Mouse (Mus musculus) MEL (cell line): ENCODE data around the gene Fam53b. TPM values are rescaled to one million over a fixed set of nuclear protein-coding genes. Genes with fewer than 3 reads are reported as not detected.
A peak's percentile ranks its signal among the peaks of the same experiment; 100 is the strongest.

ENCODE experiments used
- DNase-seq: peaks from one replicate; pipeline ENCODE4 v3.0.0; 2011; ENCODE audit warnings: low read depth, low spot score
- H3K27ac ChIP-seq: 2 replicates; pipeline ENCODE4 v1.5.1; 2012; ENCODE audit warnings: low read depth, mild to moderate bottlenecking, control low read depth, low read length, moderate library complexity; ENCODE audit not compliant: control insufficient read depth
- H3K27me3 ChIP-seq, 2 experiments: fragments of 150-350 bp in 1 of 2; sonication (generic) in 1 of 2; 2 replicates each; pipeline ENCODE4 v1.6.1; 2012; ENCODE audit warnings: low read length in 2 of 2, mild to moderate bottlenecking in 2 of 2, improper control_type of control experiment in 1 of 2, moderate library complexity in 1 of 2; ENCODE audit not compliant: insufficient read depth in 2 of 2, control insufficient read depth in 1 of 2
- H3K36me3 ChIP-seq, 2 experiments: 2 replicates each; pipeline ENCODE4 v1.6.1; 2012 to 2014; ENCODE audit warnings: low read length in 2 of 2, improper control_type of control experiment in 1 of 2, inconsistent platforms in 1 of 2, mild to moderate bottlenecking in 1 of 2; ENCODE audit not compliant: insufficient read depth in 2 of 2, control insufficient read depth in 1 of 2
- H3K4me1 ChIP-seq, 2 experiments: fragments of 150-350 bp in 1 of 2; sonication (generic) in 1 of 2; 2 replicates each; pipeline ENCODE4 v1.6.1; 2012; ENCODE audit warnings: low read length in 2 of 2, improper control_type of control experiment in 1 of 2, mild to moderate bottlenecking in 1 of 2; ENCODE audit not compliant: insufficient read depth in 2 of 2, control insufficient read depth in 1 of 2
- H3K4me3 ChIP-seq, 2 experiments: fragments of 150-350 bp in 1 of 2; sonication (generic) in 1 of 2; 2 replicates each; pipeline ENCODE4 v1.5.1; 2012; ENCODE audit warnings: low read depth in 2 of 2, low read length in 2 of 2, mild to moderate bottlenecking in 2 of 2, moderate library complexity in 2 of 2, control low read depth in 1 of 2, improper control_type of control experiment in 1 of 2; ENCODE audit not compliant: control insufficient read depth in 1 of 2, insufficient read depth in 1 of 2
- H3K79me2 ChIP-seq: 2 replicates; pipeline ENCODE4 v1.6.1; 2012; ENCODE audit warnings: mild to moderate bottlenecking, low read length, moderate library complexity; ENCODE audit not compliant: control insufficient read depth, poor library complexity, insufficient read depth
- H3K9ac ChIP-seq: 2 replicates; pipeline ENCODE4 v1.6.1; 2012; ENCODE audit warnings: low read depth, mild to moderate bottlenecking, control low read depth, low read length, moderate library complexity; ENCODE audit not compliant: control insufficient read depth, poor library complexity, severe bottlenecking
- H3K9me3 ChIP-seq: fragments of 150-350 bp; sonication (generic); replicated peaks from 2 replicates; pipeline ENCODE4 v1.6.1; 2012; ENCODE audit warnings: mild to moderate bottlenecking, low read length, improper control_type of control experiment, moderate library complexity; ENCODE audit not compliant: insufficient read depth
- CHD1 ChIP-seq: IDR thresholded peaks from 2 replicates; pipeline ENCODE4 v1.6.1; 2012; ENCODE audit warnings: low read depth, mild to moderate bottlenecking, inconsistent platforms, low read length, improper control_type of control experiment
- E2F4 ChIP-seq: IDR thresholded peaks from 2 replicates; pipeline ENCODE4 v1.6.1; 2011; ENCODE audit warnings: low read depth, low read length, improper control_type of control experiment, borderline replicate concordance
- ETS1 ChIP-seq: IDR thresholded peaks from 2 replicates; pipeline ENCODE4 v1.6.1; 2012; ENCODE audit warnings: low read depth, mild to moderate bottlenecking, inconsistent platforms, low read length, improper control_type of control experiment, moderate library complexity
- GATA1 ChIP-seq: IDR thresholded peaks from 2 replicates; pipeline ENCODE4 v1.6.1; 2011; ENCODE audit warnings: low read depth, low read length, improper control_type of control experiment
- JUND ChIP-seq: IDR thresholded peaks from 2 replicates; pipeline ENCODE4 v1.6.1; 2011; ENCODE audit warnings: low read depth, mild to moderate bottlenecking, improper control_type of control experiment, low read length
- MAX ChIP-seq: IDR thresholded peaks from 2 replicates; pipeline ENCODE4 v1.6.1; 2011; ENCODE audit warnings: low read length, improper control_type of control experiment
- MXI1 ChIP-seq: IDR thresholded peaks from 2 replicates; pipeline ENCODE4 v1.6.1; 2011; ENCODE audit warnings: mild to moderate bottlenecking, low read depth, low read length, improper control_type of control experiment
- MYB ChIP-seq: IDR thresholded peaks from 2 replicates; pipeline ENCODE4 v1.6.1; 2011; ENCODE audit warnings: mild to moderate bottlenecking, low read depth, low read length, improper control_type of control experiment
- MYC ChIP-seq: IDR thresholded peaks from 2 replicates; pipeline ENCODE4 v1.6.1; 2011; ENCODE audit warnings: low read depth, mild to moderate bottlenecking, low read length, improper control_type of control experiment, moderate library complexity
- SIN3A ChIP-seq: IDR thresholded peaks from 2 replicates; pipeline ENCODE4 v1.6.1; 2012; ENCODE audit warnings: low read length, improper control_type of control experiment, inconsistent platforms
- TBP ChIP-seq: IDR thresholded peaks from 2 replicates; pipeline ENCODE4 v1.8.0; 2011; ENCODE audit warnings: low read depth, low read length, improper control_type of control experiment
- UBTF ChIP-seq: IDR thresholded peaks from 2 replicates; pipeline ENCODE4 v1.6.1; 2012; ENCODE audit warnings: low read depth, mild to moderate bottlenecking, inconsistent platforms, low read length, improper control_type of control experiment, moderate library complexity, borderline replicate concordance; ENCODE audit not compliant: insufficient read depth
- USF2 ChIP-seq, 2 experiments: IDR thresholded peaks; 2 replicates each; pipeline ENCODE4 v1.6.1; 2011 to 2012; ENCODE audit warnings: improper control_type of control experiment in 2 of 2, low read length in 2 of 2, borderline replicate concordance in 1 of 2, inconsistent platforms in 1 of 2, low read depth in 1 of 2, mild to moderate bottlenecking in 1 of 2; ENCODE audit not compliant: insufficient read depth in 1 of 2
- ZNF384 ChIP-seq: IDR thresholded peaks from 2 replicates; pipeline ENCODE4 v1.6.1; 2012; ENCODE audit warnings: low read depth, mild to moderate bottlenecking, inconsistent platforms, low read length, improper control_type of control experiment
- polyA plus RNA-seq, 2 experiments: library from polyadenylated mRNA; stranded (reverse) in 1 of 2; unstranded in 1 of 2; fragments of >175 nt in 1 of 2; fragments of >200 nt in 1 of 2; gene quantifications; 2 replicates each; pipeline versions ENCODE4 v1.2.1 to v1.2.4; 2012; ENCODE audit warnings: low replicate concordance in 2 of 2, low read depth in 1 of 2; ENCODE audit not compliant: insufficient read length in 2 of 2, insufficient read depth in 1 of 2, missing spikeins in 1 of 2
- total RNA-seq: library from RNA; depleted of rRNA; stranded (reverse); fragments of 300-350 nt; gene quantifications from 2 replicates; pipeline ENCODE4 v1.2.3, GENCODE M21; 2012

Gene Fam53b
- total and polyA plus RNA-seq, 3 experiments: 7.9 to 15.4 TPM; not detected in 1

DNA sequence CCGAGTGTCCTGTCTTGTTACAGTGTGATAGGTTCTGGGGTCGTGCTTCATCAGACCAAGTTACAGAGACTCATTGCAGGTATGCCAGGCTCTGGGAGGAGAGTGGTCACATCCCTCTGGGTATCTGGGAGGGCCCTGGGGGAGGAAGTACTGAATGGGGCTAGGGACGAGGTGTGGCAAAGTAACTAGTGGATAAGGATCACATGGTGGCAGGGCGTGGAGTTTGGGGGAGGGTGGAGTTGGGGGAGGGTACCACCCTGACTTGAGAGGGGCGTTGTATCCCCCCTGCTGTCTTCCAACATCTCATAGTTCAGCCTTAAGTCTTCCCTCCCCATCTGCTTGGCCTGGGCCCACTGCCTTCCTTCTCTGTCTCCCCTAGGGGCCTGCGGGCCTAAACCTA lies 134.1 kb downstream of the Fam53b start (continued):
- TF ChIP-seq USF2 (IDR thresholded peaks at IDR 0.05; ENCODE audit: borderline replicate concordance in 1 of 2, insufficient read depth in 1 of 2, low read depth in 1 of 2, low read length in 2 of 2): 0 out of 4 replicates have a peak, but pooled peaks of 1 of the 2 experiments have one; percentile 14
- TF ChIP-seq, all 39 proteins: peak for 9

DNA sequence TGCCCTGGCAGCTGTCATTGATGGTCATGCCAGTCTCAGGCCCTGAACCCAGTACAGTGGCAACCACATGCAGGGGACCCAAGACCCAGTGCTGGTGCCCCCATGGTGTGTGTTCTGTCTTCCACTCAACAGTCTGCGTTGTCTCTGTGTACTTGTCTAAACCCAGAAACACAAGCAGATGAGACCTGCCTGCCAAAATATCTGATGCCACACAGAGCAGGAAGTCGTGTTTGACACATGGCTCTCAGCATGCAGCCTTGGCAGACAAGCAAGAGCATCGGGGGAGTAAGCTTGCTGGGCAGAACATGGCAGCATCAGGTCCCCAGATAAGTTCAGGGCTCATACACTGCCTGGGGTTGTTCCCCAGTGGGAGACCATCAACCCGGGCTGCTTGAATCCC lies 134.6 kb downstream of the Fam53b start:
- Histone ChIP-seq H3K27ac (peak overlapping the region; percentile 48), H3K4me1 (peaks cover 12 to 14% of the 10 kb centered on the region in 2 experiments), H3K36me3 (peaks cover 0 to 12% of the 10 kb centered on the region in 2 experiments; a peak in 2 of 4 replicates), H3K27me3 (no peaks in the 10 kb centered on the region), H3K9ac (0 out of 2 replicates have a peak overlapping the region, but pooled peaks have one; percentile 0), H3K79me2 (no peaks in the 10 kb centered on the region), H3K4me3 (no peak overlapping the region), H3K9me3 (no peaks in the 10 kb centered on the region)
- TF ChIP-seq SIN3A: no peak; the same call in 1 of the 2 replicates
- 0 out of 2 replicates have a peak, but pooled peaks have one; percentile 3 for TF ChIP-seq GATA1
- TF ChIP-seq MYB: no peak
- 0 out of 2 replicates have a peak, but pooled peaks have one; percentile 14 for TF ChIP-seq MYC
- no peak for TF ChIP-seq TBP
- TF ChIP-seq ZNF384: no peak
- TF ChIP-seq MAX: peak; percentile 43; the same call in 1 of the 2 replicates
- peak; percentile 83 for TF ChIP-seq MXI1
- TF ChIP-seq ETS1: no peak
- no peak for TF ChIP-seq E2F4
- no peak for DNase-seq

DNA sequence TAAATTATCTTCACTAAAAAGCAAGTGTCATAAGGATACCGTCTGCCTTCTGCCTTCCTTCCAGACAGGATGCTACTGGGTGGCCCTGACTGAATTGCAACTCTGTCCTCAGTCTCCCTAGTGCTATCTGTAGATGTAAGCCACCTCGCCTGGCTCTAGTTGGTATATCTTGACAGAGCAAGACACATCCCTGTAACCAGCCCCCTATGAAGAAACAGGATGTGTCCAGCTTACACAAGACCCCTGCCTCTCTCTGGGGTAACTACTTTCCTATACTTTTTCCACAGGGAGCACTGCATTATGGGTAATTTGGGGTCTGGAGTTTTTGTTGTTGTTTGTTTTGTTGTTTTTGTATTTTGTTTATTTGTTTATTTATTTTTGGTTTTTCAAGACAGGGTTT lies 137.8 kb downstream of the Fam53b start:
- Histone ChIP-seq H3K9ac (no peak overlapping the region), H3K27me3 (no peaks in the 10 kb centered on the region), H3K36me3 (peaks cover 0 to 19% of the 10 kb centered on the region in 2 experiments; a peak in 2 of 4 replicates), H3K79me2 (no peaks in the 10 kb centered on the region), H3K9me3 (no peaks in the 10 kb centered on the region), H3K4me1 (peaks cover 20 to 23% of the 10 kb centered on the region in 2 experiments), H3K27ac (no peak overlapping the region), H3K4me3 (no peak overlapping the region)
- DNase-seq: no peak
- no peak for TF ChIP-seq CHD1
- no peak for TF ChIP-seq UBTF
- TF ChIP-seq JUND: no peak
